Mouse (Mus musculus) embryo, embryonic 10.5 days (tissue): Measurements from ENCODE around the gene Gm21425.
"Not testable (repeated sequence)": the region's sequence is repeated elsewhere in the genome, so short reads cannot be mapped to it uniquely, and the experiment has no call there.

ENCODE experiments used
- DNase-seq: peaks from one replicate; pipeline ENCODE4 v3.0.0-alpha.2; 2015; ENCODE audit warnings: low spot score

Gm21425 gene

GRCm38 (mm10) chrY:13161668-13162067, at the start of gene Gm21425:
Gm21425 (plus strand) TSS chrY:13161968.
- not testable (repeated sequence) for DNase-seq

- DNase-seq = not testable (repeated sequence)
Observed at GRCm38 (mm10) chrY:13133392-13133791, 28.4 kb upstream of the Gm21425 start, which contains the start of gene Gm21891. Gm21891 (minus strand) TSS chrY:13133492.
